Mouse (Mus musculus): Measurements from ENCODE around the gene Rasal2.

DNA sequence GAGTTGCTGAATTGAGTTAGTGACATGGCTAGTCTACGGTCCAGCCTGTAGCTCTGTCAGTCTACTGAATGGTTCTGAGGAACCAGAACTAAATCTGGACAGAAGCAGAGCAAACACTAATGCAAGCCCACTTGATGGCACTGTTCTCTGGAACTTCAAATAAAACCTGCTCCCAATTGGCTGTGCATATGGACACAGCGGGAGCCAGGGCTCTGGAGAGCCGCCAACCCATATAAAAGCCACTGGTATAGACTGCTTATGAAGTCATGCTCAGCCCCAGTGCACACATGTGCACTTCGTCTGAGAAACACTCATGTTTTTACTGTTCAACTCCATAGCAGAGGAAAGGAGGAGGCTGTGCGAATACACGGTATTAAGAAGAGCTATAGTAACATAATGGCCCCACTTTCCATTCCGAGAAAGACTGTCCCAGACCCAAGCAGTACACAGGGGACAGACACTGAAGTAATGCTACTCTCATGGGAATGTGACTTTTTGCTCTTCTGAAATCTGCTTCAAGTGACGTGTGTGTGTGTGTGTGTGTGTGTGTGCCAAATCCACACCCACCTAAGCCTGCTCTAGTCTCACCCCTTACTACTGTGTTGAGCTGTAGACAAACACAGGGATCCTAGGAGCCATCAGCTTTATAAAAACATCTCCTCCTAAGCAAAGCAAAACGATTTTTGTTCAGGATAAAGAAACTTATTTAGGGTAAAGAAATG lies 275.1 kb downstream of the Rasal2 start:
- TF ChIP-seq GATA1 (IDR thresholded peaks at IDR 0.05; ENCODE audit: borderline replicate concordance, low read length) = no peak
- TF ChIP-seq FLI1 (IDR thresholded peaks at IDR 0.05; ENCODE audit: low read length) = no peak

All from megakaryocyte, embryonic 14.5 days (primary cell).